Mouse (Mus musculus) cerebellum, adult 2 months (tissue): ENCODE measurements around the gene Fam243. TPM values are rescaled to one million over a fixed set of nuclear protein-coding genes. Genes with fewer than 3 reads are reported as not detected.

ENCODE experiments used
- DNase-seq, 2 experiments: peaks; one replicate each; pipeline ENCODE4 v3.0.0; 2021
- H3K27ac ChIP-seq: fragments of 200-500 bp; 2 replicates; pipeline ENCODE4 v1.5.1; 2012; ENCODE audit warnings: low read length, control low read depth, inconsistent platforms; ENCODE audit not compliant: insufficient read depth
- H3K27me3 ChIP-seq: fragments of 200-500 bp; 2 replicates; pipeline ENCODE4 v1.6.1; 2012; ENCODE audit warnings: inconsistent platforms, mild to moderate bottlenecking, low read length, moderate library complexity; ENCODE audit not compliant: control insufficient read depth, insufficient read depth
- H3K4me1 ChIP-seq: fragments of 200-500 bp; 2 replicates; pipeline ENCODE4 v1.6.1; 2011; ENCODE audit warnings: low read length; ENCODE audit not compliant: control insufficient read depth, insufficient read depth
- H3K4me3 ChIP-seq: fragments of 200-500 bp; replicated peaks from 2 replicates; pipeline ENCODE3; 2011; ENCODE audit warnings: mild to moderate bottlenecking, low read depth, low read length, control low read depth; ENCODE audit not compliant: insufficient read depth
- CTCF ChIP-seq: fragments of 200-500 bp; IDR thresholded peaks from 2 replicates; pipeline ENCODE4 v1.5.1; 2011; ENCODE audit warnings: low read depth, mild to moderate bottlenecking, control low read depth, low read length, moderate library complexity, borderline replicate concordance; ENCODE audit not compliant: insufficient read depth
- POLR2A ChIP-seq: fragments of 200-500 bp; IDR thresholded peaks from 2 replicates; pipeline ENCODE4 v1.6.1; 2011; ENCODE audit warnings: low read length, control low read depth, borderline replicate concordance; ENCODE audit not compliant: insufficient read depth
- WGBS: fragments of 180-500 bp; shearing (Covaris S2); methylation state at CpG from one replicate; pipeline ENCODE4 v1.1.7; 2018; 5-methylcytosine and 5-hydroxymethylcytosine counted together
- polyA plus RNA-seq: library from polyadenylated mRNA; depleted of rRNA; stranded (reverse); fragments of >200 nt; gene quantifications from 2 replicates; pipeline ENCODE4 v1.2.3, GENCODE M21; 2012

Gene Fam243
- polyA plus RNA-seq, 1 experiment: not detected

GRCm38 (mm10) chr16:92334600-92334999, 13.4 kb upstream of the Fam243 start:
- no peak overlapping the region for H3K4me3 ChIP-seq
- peaks cover 5% of the 10 kb centered on the region for H3K4me1 ChIP-seq
- TF ChIP-seq CTCF: no peak
- no peak for TF ChIP-seq POLR2A
- H3K27ac ChIP-seq: no peak overlapping the region
- no peak for DNase-seq
- WGBS: 73% methylated on average over 9 of the region's 9 CpGs
- H3K27me3 ChIP-seq: no peaks in the 10 kb centered on the region

- DNase-seq: peak; percentile 59 to 73
- WGBS: 39% methylated on average over 5 of the region's 5 CpGs
- Histone ChIP-seq H3K4me1 (peaks cover 20% of the 10 kb centered on the region), H3K4me3 (no peak overlapping the region), H3K27ac (no peak overlapping the region), H3K27me3 (no peaks in the 10 kb centered on the region)
- no peak for TF ChIP-seq POLR2A
- TF ChIP-seq CTCF: no peak
These were observed 9.7 kb upstream of the Fam243 start for GRCm38 (mm10) chr16:92330966-92331365.

DNA sequence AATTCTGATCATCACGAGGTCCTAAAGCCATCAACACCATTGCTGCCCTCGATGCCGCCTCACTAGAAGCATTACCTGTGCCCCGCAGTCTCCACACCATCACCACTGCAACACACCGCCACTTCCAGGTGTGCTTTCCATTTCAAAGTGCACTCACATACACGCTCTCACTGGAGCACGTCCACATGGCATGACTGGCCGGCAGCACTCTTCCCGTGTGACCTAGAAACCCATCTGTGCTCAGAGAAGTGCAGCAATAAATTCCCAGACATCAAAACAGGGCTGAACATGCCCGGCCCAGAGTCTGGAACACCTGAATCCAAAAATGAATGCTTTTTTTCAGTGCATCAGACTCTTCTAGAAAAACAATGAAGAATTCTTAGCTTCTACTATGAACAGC, 6.7 kb upstream of the Fam243 start:
- WGBS: 39% methylated on average over 10 of the region's 10 CpGs
- DNase-seq: peak; percentile 72 to 85

DNA sequence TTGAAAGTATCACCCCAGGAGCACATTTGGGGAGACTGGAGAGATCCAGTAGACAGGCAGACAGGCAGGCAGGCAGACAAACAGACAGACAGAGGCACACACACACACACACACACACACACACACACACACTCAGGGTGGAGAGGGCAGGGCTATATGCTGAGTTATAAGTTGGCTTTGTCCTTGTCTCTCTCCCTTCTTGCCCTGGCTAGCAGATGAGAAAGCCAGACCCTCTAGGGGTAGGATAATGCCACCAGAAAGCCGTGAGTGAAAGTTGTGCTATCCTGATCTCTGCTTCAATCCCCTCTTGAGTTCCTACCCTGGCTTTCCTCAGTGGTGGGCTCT, 3.8 kb upstream of the Fam243 start:
- WGBS: 45% methylated on average over 1 of the region's 1 CpGs
- Histone ChIP-seq H3K27me3 (no peaks in the 10 kb centered on the region), H3K4me1 (peaks cover 15% of the 10 kb centered on the region), H3K4me3 (no peak overlapping the region), H3K27ac (no peak overlapping the region)
- peak in 1 of 2 experiments; percentile 1 for DNase-seq
- TF ChIP-seq POLR2A (no peak), CTCF (no peak)

More for the DNA sequence above, 6.7 kb upstream of the Fam243 start:
- Histone ChIP-seq H3K4me1 (peaks cover 20% of the 10 kb centered on the region), H3K27me3 (no peaks in the 10 kb centered on the region), H3K4me3 (no peak overlapping the region), H3K27ac (no peak overlapping the region)
- TF ChIP-seq CTCF: no peak
- TF ChIP-seq POLR2A: no peak

DNA sequence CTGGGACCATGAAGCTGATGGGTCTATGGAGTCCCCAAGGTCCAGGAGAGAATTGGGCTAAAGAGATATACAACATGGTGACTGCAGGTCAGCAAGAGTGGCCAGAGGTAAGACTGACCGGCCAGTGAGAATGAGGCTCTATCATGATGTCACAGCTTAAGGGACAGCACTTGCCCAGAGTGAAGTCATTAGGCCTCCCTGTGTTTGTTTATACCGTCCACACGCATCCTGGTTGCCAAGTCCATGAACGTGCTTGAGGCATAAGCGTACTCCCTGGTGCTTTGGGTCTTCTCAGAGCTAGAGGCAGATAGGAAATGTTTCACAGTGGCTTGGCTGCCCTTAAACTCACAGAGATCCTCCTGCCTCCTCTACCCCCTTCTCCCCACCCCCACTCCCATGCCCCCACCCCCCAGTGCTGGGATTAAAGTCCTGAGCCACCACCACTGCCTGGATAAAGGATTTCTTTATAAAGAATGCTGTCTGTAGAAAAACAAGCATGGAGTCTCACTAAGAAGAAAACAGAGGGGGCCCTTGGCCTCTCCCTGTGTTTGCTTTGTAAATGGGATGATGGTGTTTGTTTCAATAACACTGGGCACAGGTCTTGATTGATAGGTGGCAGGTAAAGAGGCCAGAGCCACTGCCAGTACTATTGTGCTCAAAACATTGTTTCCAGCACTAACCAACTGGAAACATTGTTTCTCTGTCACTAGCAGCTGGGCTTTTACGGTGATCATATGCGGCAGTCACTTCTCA, 3.2 kb upstream of the Fam243 start:
- TF ChIP-seq CTCF (no peak), POLR2A (no peak)
- Histone ChIP-seq H3K4me1 (peaks cover 15% of the 10 kb centered on the region), H3K27me3 (no peaks in the 10 kb centered on the region), H3K4me3 (no peak overlapping the region), H3K27ac (no peak overlapping the region)
- 53% methylated on average over 7 of the region's 7 CpGs for WGBS
- DNase-seq: peak in 1 of 2 experiments; percentile 5

DNA sequence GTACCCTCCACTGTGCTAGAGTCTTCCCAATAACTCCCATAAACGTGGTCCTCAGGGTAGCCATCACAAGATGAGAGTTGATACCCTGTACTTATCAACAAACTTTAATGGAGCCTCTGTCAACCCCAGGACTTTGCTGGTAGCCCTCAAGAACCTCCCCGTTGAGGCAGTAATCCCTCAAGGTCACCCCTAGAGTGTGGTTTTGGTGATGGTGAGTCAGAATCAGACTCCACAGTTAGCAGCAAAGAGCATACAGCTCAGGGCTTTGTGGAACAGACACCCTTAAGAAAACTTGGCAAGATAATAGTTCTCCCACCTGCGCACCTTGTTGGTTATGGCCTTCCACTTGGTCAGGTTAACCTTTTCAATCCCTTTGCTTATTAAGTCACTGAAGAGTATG, 880 bp downstream of the Fam243 start:
- no peak overlapping the region for H3K4me3 ChIP-seq
- DNase-seq: no peak
- H3K4me1 ChIP-seq: no peaks in the 10 kb centered on the region
- WGBS: 90% methylated on average over 3 of the region's 3 CpGs
- no peaks in the 10 kb centered on the region for H3K27me3 ChIP-seq
- TF ChIP-seq POLR2A (no peak), CTCF (no peak)
- no peak overlapping the region for H3K27ac ChIP-seq

DNA sequence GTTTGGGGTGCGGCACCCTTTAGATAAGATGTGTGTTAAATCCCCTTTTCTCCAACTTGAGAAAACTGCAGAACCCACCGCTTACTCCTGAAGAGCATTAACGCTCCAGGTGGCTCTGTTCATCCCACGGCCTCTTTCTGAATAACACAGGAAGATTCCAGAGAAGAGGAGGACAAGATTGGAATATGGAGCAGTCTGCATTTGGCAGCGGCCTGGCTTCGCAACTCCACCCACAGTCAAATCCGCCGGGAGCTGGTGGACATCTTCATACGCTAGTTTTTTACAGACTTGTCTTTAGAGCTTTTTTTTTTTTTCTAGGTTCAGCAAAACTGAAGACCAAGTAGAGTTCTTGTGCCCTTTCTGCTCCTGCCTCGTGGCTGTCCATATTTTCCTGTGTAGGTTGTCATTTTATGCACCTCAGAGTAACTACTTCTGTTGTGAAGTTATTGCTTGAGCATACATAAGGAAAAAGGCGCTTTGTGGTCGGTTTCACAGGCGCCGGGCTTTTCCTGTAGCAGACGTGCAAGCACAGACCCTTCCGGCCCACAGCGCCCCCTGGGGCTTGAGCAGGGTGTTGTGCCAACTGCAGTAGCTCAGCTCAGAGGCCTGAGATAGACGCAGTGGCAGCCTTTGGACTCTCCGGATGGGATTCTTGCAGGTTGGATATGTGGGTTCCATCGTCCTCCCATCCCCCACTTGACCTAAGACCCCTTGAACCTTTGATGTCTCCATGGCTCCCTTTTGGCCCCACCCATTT, 1.7 kb downstream of the Fam243 start:
- no peak for DNase-seq
- 57% methylated on average over 20 of the region's 20 CpGs for WGBS
- no peak for TF ChIP-seq POLR2A
- peak; percentile 18; the same call in 1 of the 2 replicates for TF ChIP-seq CTCF

More for the DNA sequence above, 1.7 kb downstream of the Fam243 start:
- H3K27ac ChIP-seq: no peak overlapping the region
- H3K27me3 ChIP-seq: no peaks in the 10 kb centered on the region
- no peaks in the 10 kb centered on the region for H3K4me1 ChIP-seq
- no peak overlapping the region for H3K4me3 ChIP-seq
